Mouse (Mus musculus): Measurements from ENCODE around the gene Htr1b. TPM values are rescaled to one million over a fixed set of nuclear protein-coding genes. Genes with fewer than 3 reads are reported as not detected.

Htr1b gene
- polyA plus RNA-seq (2015; fragmentation: Nextera tagmentation; extraction: Ambion mirVana) = 1.8 and 2.1 TPM in 2 replicates

DNA sequence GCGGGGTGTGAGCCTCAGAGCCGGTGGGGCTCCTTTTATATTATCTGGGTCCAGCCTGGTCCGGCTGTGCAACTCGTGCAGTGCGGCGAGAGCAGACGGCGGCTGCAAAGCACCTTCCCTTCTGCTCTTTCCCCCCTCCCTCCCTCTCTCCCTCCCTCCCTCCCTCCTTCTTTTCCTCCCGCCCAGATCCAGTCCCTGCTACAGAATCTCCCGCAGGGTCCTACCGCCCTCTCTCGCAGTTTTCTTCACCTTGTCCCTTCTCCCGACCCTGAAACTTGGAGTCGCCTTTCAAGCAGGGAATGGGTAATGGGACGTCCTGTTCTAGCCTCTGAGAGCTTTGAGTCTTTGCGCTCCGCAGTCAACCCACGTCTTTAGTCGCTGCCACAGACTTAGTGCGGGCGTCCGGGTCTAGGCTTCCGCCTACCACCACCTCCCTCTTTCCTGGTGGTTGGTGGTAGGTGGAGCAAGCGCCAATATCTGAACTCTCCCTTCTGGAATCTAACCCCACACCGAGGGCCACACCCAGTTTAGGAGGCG, at the start of gene Htr1b:
TSS of gene Htr1b (minus strand) at position 392 of the 537 bp plus-strand sequence.
- Histone ChIP-seq H3K4me2 (peak within 1 kb of the TSS; percentile 99), H3K36me3 (no peaks in the 10 kb centered on the region), H3K9ac (peak within 1 kb of the TSS; percentile 84), H3K4me1 (replicated peaks) (peaks cover 30% of the 10 kb centered on the region), H3K27ac (peak within 1 kb of the TSS; percentile 85), H3K4me3 (peak within 1 kb of the TSS; percentile 82), H3K27me3 (peaks cover 47% of the 10 kb centered on the region), H3K9me3 (no peaks in the 10 kb centered on the region)
- ATAC-seq (ENCODE audit: low FRiP score) = peak; percentile 86
- WGBS = under 1% methylated on average over 26 of the region's 26 CpGs

DNA sequence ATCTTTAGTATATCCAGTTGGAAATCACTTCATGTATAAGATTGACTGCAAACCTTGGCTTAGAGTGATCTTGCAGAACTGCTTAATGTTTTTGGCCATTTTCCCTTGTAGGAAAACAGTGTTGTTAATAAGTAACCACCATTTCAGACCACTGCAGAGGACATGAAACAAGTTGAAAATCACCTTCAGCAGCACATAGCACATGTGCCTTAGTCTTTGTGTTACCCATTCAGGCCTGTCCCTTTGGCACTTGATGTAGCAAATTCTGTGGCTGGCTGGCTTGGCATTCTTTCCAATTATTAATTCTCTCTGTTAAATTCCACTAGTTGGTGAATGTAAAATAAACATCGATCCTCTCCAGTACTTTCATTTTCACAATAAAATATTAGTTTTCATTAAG, 43.1 kb upstream of the Htr1b start:
- no peak for ATAC-seq (ENCODE audit: low FRiP score)
- Histone ChIP-seq H3K4me3 (no peak overlapping the region), H3K27me3 (no peaks in the 10 kb centered on the region), H3K36me3 (no peaks in the 10 kb centered on the region), H3K4me1 (replicated peaks) (no peaks in the 10 kb centered on the region), H3K4me2 (no peak overlapping the region), H3K9me3 (0 out of 2 replicates have a peak, but pooled peaks cover 3% of the 10 kb centered on the region), H3K9ac (no peak overlapping the region), H3K27ac (no peak overlapping the region)
- WGBS = 98% methylated on average over 1 of the region's 1 CpGs

DNA sequence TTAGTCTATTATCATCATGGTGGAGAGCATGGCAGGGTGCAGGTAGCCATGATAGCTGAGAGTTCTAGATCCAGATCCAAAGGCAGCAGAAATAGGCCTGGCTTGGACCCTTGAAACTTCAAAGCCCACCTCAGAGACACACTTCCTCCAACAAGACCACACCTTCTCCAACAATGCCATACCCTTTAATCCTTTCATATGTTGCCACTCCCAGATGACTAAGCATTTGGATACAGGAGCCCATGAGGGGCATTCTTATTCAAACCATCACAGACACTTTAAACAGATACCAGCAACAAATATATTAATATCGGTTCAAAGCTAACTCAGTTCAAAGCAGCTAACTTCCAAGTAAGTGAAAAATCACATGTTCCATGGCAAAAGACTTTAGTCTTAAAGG, 3.9 kb upstream of the Htr1b start:
- Histone ChIP-seq H3K4me1 (replicated peaks) (peaks cover 20% of the 10 kb centered on the region), H3K27me3 (peaks cover 28% of the 10 kb centered on the region), H3K27ac (no peak overlapping the region), H3K36me3 (no peaks in the 10 kb centered on the region), H3K4me2 (no peak overlapping the region), H3K9me3 (no peaks in the 10 kb centered on the region), H3K4me3 (no peak overlapping the region), H3K9ac (no peak overlapping the region)
- ATAC-seq (ENCODE audit: low FRiP score) = no peak
- 96% methylated on average over 1 of the region's 1 CpGs for WGBS

GRCm38 (mm10) chr9:81635109-81635508, 1.5 kb upstream of the Htr1b start:
- H3K27ac ChIP-seq = no peak overlapping the region
- 12% methylated on average over 8 of the region's 8 CpGs for WGBS
- no peaks in the 10 kb centered on the region for H3K9me3 ChIP-seq
- H3K4me3 ChIP-seq = no peak overlapping the region
- H3K4me1 ChIP-seq (replicated peaks) = peaks cover 30% of the 10 kb centered on the region
- H3K36me3 ChIP-seq = no peaks in the 10 kb centered on the region
- H3K27me3 ChIP-seq = peaks cover 47% of the 10 kb centered on the region
- no peak for ATAC-seq (ENCODE audit: low FRiP score)
- H3K9ac ChIP-seq = no peak overlapping the region
- H3K4me2 ChIP-seq = peak overlapping the region; percentile 99; the same call in 1 of the 2 replicates

DNA sequence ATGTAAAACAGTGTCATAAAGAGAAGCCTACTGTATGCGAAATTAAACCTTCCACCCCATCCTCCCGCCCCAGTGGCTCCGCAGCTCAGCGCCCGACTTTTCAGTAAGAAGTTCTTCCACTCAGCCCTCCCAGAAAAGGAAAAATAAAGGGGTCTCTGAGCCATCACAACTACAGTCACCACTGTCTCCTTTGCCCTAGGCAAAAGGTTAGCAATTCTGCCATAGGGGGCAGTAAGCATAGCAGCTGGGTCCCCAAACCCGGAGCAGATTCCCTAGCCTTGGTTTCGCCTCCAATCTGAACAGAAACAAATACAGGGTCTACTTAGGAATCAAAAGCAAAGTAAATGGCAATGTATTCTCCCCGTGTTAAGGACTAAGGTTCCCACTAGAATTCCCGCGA, 535 bp upstream of the Htr1b start:
- H3K27ac ChIP-seq = no peak overlapping the region
- H3K4me2 ChIP-seq = peak overlapping the region; percentile 99
- peak overlapping the region; percentile 82 for H3K4me3 ChIP-seq
- peaks cover 30% of the 10 kb centered on the region for H3K4me1 ChIP-seq (replicated peaks)
- WGBS = 1% methylated on average over 10 of the region's 10 CpGs
- no peaks in the 10 kb centered on the region for H3K36me3 ChIP-seq
- peak overlapping the region; percentile 84 for H3K9ac ChIP-seq
- ATAC-seq (ENCODE audit: low FRiP score) = no peak
- H3K27me3 ChIP-seq = peaks cover 47% of the 10 kb centered on the region
- H3K9me3 ChIP-seq = no peaks in the 10 kb centered on the region

- under 1% methylated on average over 47 of the region's 47 CpGs for WGBS
Observed at GRCm38 (mm10) chr9:81632736-81633436, 742 bp downstream of the Htr1b start.

DNA sequence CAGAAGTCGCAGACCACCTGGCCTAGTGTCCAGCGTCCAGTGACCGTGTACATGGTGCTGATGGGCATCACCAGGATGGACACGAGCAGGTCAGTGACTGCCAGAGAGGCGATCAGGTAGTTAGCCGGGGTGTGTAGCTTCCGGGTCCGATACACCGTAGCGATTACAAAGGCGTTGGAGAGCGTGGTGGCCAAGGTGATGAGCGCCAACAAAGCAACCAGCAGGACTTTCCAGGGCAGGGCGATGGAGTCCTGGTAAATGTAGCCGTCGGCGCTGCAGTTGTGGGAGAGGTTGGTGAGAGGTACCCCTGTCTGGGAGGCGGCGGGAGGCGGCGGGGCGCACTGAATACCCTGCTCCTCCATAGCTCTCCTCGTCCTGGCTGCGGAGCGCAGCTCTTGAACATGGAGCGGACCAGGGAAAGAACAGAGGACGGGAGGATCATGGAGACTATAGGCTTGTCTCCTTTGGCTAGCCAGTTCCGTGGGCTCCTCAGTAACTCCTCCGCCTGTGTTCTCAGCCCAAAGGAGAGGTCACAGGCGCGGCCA, 1.4 kb downstream of the Htr1b start:
- H3K27me3 ChIP-seq = peaks cover 47% of the 10 kb centered on the region
- peaks cover 30% of the 10 kb centered on the region for H3K4me1 ChIP-seq (replicated peaks)
- under 1% methylated on average over 31 of the region's 31 CpGs for WGBS
- H3K36me3 ChIP-seq = no peaks in the 10 kb centered on the region
- H3K9me3 ChIP-seq = no peaks in the 10 kb centered on the region
- ATAC-seq (ENCODE audit: low FRiP score) = peak; percentile 30
- no peak overlapping the region; the same call in 1 of the 2 replicates for H3K27ac ChIP-seq
- peak overlapping the region; percentile 84 for H3K9ac ChIP-seq
- H3K4me3 ChIP-seq = peak overlapping the region; percentile 82
- H3K4me2 ChIP-seq = peak overlapping the region; percentile 99

More at GRCm38 (mm10) chr9:81632736-81633436, 742 bp downstream of the Htr1b start:
- peaks cover 30% of the 10 kb centered on the region for H3K4me1 ChIP-seq (replicated peaks)
- no peaks in the 10 kb centered on the region for H3K36me3 ChIP-seq
- H3K9ac ChIP-seq = peak overlapping the region; percentile 84
- H3K27me3 ChIP-seq = peaks cover 47% of the 10 kb centered on the region
- peak; percentile 76 for ATAC-seq (ENCODE audit: low FRiP score)
- peak overlapping the region; percentile 82 for H3K4me3 ChIP-seq
- H3K27ac ChIP-seq = peak overlapping the region; percentile 85
- H3K9me3 ChIP-seq = no peaks in the 10 kb centered on the region
- H3K4me2 ChIP-seq = peak overlapping the region; percentile 99

- Histone ChIP-seq H3K27me3 (peaks cover 47% of the 10 kb centered on the region), H3K9ac (peak overlapping the region; percentile 84; the same call in 1 of the 2 replicates), H3K27ac (no peak overlapping the region), H3K4me1 (replicated peaks) (peaks cover 30% of the 10 kb centered on the region), H3K4me3 (peak overlapping the region; percentile 82), H3K36me3 (no peaks in the 10 kb centered on the region), H3K9me3 (no peaks in the 10 kb centered on the region), H3K4me2 (peak overlapping the region; percentile 99)
- WGBS = 4% methylated on average over 27 of the region's 27 CpGs
- ATAC-seq (ENCODE audit: low FRiP score) = peak; percentile 5; the same call in 1 of the 2 replicates
Observed at GRCm38 (mm10) chr9:81631581-81632091, 2.0 kb downstream of the Htr1b start.

DNA sequence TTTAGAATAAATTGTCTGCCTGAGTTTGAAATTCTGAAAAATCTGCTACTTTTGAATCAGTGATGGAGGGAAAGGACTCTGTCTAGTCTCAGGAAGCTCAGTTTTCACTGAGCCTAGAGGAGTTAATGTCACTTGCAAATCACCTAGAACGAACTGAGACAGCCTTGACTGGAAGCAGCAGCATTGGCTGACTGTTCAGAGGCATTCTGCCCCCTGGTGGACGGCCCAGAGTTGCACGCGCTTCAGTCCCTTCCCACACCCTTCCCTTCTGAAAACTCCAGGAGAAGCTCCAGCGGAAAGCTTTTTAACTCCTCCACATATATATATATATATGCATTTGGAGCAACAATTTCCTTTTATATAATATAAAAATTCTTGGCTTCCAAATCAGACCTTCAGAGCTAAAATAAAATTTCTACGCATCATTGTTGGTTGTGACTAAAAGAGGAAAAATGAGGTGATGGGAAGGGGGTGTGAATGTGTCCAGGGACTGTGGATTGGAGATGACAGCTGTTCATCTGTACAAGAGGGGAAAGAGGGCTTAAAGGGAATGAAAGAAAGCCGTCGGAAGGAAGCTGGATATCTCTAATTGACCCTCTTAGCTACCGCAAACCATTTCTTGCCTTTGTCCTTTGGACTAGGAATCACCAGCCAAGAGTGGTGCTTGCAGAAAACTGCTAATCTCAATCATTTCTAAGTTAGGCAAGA, 6.6 kb downstream of the Htr1b start:
- H3K4me1 ChIP-seq (replicated peaks) = peaks cover 7% of the 10 kb centered on the region
- H3K4me2 ChIP-seq = no peak overlapping the region
- H3K4me3 ChIP-seq = no peak overlapping the region

GRCm38 (mm10) chr9:81625898-81626297, 7.7 kb downstream of the Htr1b start:
- Histone ChIP-seq H3K9ac (no peak overlapping the region), H3K27ac (no peak overlapping the region), H3K9me3 (no peaks in the 10 kb centered on the region), H3K4me2 (no peak overlapping the region), H3K36me3 (no peaks in the 10 kb centered on the region), H3K4me1 (replicated peaks) (no peaks in the 10 kb centered on the region), H3K4me3 (no peak overlapping the region), H3K27me3 (peaks cover 3% of the 10 kb centered on the region)
- no peak for ATAC-seq (ENCODE audit: low FRiP score)

More for the DNA sequence above, 6.6 kb downstream of the Htr1b start:
- Histone ChIP-seq H3K9me3 (no peaks in the 10 kb centered on the region), H3K36me3 (no peaks in the 10 kb centered on the region), H3K27me3 (peaks cover 14% of the 10 kb centered on the region), H3K9ac (no peak overlapping the region), H3K27ac (no peak overlapping the region)
- WGBS = 35% methylated on average over 9 of the region's 9 CpGs
- ATAC-seq (ENCODE audit: low FRiP score) = peak; percentile 86

DNA sequence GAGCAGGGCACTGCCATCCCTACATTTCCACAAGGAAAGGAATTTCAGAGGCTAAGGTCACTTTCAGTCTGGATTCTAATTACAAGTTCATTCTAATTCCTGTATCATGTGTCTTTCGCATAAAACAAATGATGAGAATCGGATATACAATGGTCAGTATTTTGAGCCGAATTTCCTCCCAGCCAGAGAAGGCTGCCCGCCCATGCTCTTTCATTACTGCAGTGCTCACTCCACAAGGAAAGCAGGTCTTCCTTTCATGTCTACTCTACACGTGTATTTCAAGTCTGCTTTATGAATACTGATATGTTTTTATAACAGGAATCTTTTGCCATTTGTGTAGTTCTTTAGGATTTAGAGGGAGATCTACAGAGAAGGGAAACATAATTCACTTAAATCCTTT, 10.8 kb downstream of the Htr1b start:
- H3K4me2 ChIP-seq = no peak overlapping the region
- no peak for ATAC-seq (ENCODE audit: low FRiP score)
- 53% methylated on average over 5 of the region's 5 CpGs for WGBS
- no peaks in the 10 kb centered on the region for H3K27me3 ChIP-seq
- H3K36me3 ChIP-seq = no peaks in the 10 kb centered on the region
- no peak overlapping the region for H3K27ac ChIP-seq
- no peaks in the 10 kb centered on the region for H3K4me1 ChIP-seq (replicated peaks)
- no peak overlapping the region for H3K9ac ChIP-seq
- no peaks in the 10 kb centered on the region for H3K9me3 ChIP-seq
- no peak overlapping the region for H3K4me3 ChIP-seq

GRCm38 (mm10) chr9:81611022-81611421, 22.6 kb downstream of the Htr1b start:
- Histone ChIP-seq H3K4me1 (replicated peaks) (no peaks in the 10 kb centered on the region), H3K9me3 (no peaks in the 10 kb centered on the region), H3K4me2 (no peak overlapping the region), H3K27ac (no peak overlapping the region), H3K4me3 (no peak overlapping the region), H3K36me3 (no peaks in the 10 kb centered on the region), H3K27me3 (no peaks in the 10 kb centered on the region), H3K9ac (no peak overlapping the region)
- ATAC-seq (ENCODE audit: low FRiP score) = no peak
- WGBS = 84% methylated on average over 4 of the region's 4 CpGs

Measured in hindbrain, embryonic 13.5 days (tissue).